Mouse (Mus musculus) forebrain, embryonic 11.5 days (tissue): ENCODE results near the gene Lamp1. TPM values are rescaled to one million over a fixed set of nuclear protein-coding genes. Genes with fewer than 3 reads are reported as not detected.

Experiments
- ATAC-seq: fragments of 200-750 bp; cut with Nextera tagmentation; replicated peaks from 2 replicates; pipeline ENCODE4 v1.8.0; 2017; ENCODE audit warnings: moderate TSS enrichment; ENCODE audit not compliant: low FRiP score
- DNase-seq: peaks from one replicate; pipeline ENCODE4 v3.0.0-alpha.2; 2017; ENCODE audit warnings: low spot score
- H3K27ac ChIP-seq: fragments of 300-500 bp; sonication (generic); 2 replicates; pipeline ENCODE4 v1.5.1; 2014; ENCODE audit warnings: low read depth, low read length
- H3K27me3 ChIP-seq: fragments of 300-500 bp; sonication (generic); 2 replicates; pipeline ENCODE4 v1.6.1; 2014; ENCODE audit warnings: mild to moderate bottlenecking, low read length, mixed read lengths; ENCODE audit not compliant: control insufficient read depth, insufficient read depth
- H3K36me3 ChIP-seq: fragments of 300-500 bp; sonication (generic); 2 replicates; pipeline ENCODE4 v1.6.1; 2014; ENCODE audit warnings: mild to moderate bottlenecking, low read length, moderate library complexity, mixed read lengths; ENCODE audit not compliant: control insufficient read depth, insufficient read depth
- H3K4me1 ChIP-seq: fragments of 300-500 bp; sonication (generic); replicated peaks from 2 replicates; pipeline ENCODE4 v1.6.1; 2014; ENCODE audit warnings: low read length, mixed read lengths; ENCODE audit not compliant: control insufficient read depth, insufficient read depth
- H3K4me2 ChIP-seq: fragments of 300-500 bp; sonication (generic); 2 replicates; pipeline ENCODE4 v1.6.1; 2014; ENCODE audit warnings: low read depth, mild to moderate bottlenecking, low read length, moderate library complexity, mixed read lengths; ENCODE audit not compliant: severe bottlenecking
- H3K4me3 ChIP-seq: fragments of 300-500 bp; sonication (generic); 2 replicates; pipeline ENCODE4 v1.5.1; 2014; ENCODE audit warnings: low read depth, low read length
- H3K9ac ChIP-seq: fragments of 300-500 bp; sonication (generic); 2 replicates; pipeline ENCODE4 v1.6.1; 2014; ENCODE audit warnings: low read length
- H3K9me3 ChIP-seq: fragments of 300-500 bp; sonication (generic); 2 replicates; pipeline ENCODE4 v1.6.1; 2016; ENCODE audit warnings: low read length, mixed read lengths; ENCODE audit not compliant: control insufficient read depth
- whole genome bisulfite sequencing: fragments of 180-500 bp; shearing (Covaris S2); extraction: QIAGEN DNeasy Blood & Tissue Kit; methylation state at CpG from one replicate; pipeline ENCODE4 v1.1.7; 2014; 5-methylcytosine and 5-hydroxymethylcytosine counted together
- polyA plus RNA-seq: library from polyadenylated mRNA; unstranded; fragments of >200 nt; fragmentation: Nextera tagmentation; extraction: Ambion mirVana; gene quantifications from 2 replicates; pipeline ENCODE4 v1.2.1, GENCODE M21; 2014

Lamp1 gene
- polyA plus RNA-seq, 1 experiment from 2014 or later: 240 TPM

GRCm38 (mm10) chr8:13155358-13155757 lies 3.6 kb upstream of the Lamp1 start:
- 75% methylated on average over 9 of the region's 9 CpGs for WGBS
- no peak overlapping the region for H3K4me3 ChIP-seq
- H3K4me1 ChIP-seq: peaks cover 9% of the 10 kb centered on the region; the same call in 1 of the 2 replicates
- H3K9me3 ChIP-seq: no peaks in the 10 kb centered on the region
- no peak for ATAC-seq
- no peak overlapping the region for H3K4me2 ChIP-seq
- H3K9ac ChIP-seq: no peak overlapping the region
- no peaks in the 10 kb centered on the region for H3K36me3 ChIP-seq
- DNase-seq: no peak
- H3K27me3 ChIP-seq: no peaks in the 10 kb centered on the region
- H3K27ac ChIP-seq: no peak overlapping the region

- 82% methylated on average over 12 of the region's 12 CpGs for WGBS
- Histone ChIP-seq H3K4me1 (peaks cover 10% of the 10 kb centered on the region; the same call in 1 of the 2 replicates), H3K9me3 (no peaks in the 10 kb centered on the region), H3K27ac (no peak overlapping the region), H3K4me2 (no peak overlapping the region), H3K27me3 (no peaks in the 10 kb centered on the region), H3K36me3 (no peaks in the 10 kb centered on the region), H3K4me3 (no peak overlapping the region), H3K9ac (no peak overlapping the region)
- DNase-seq (no peak), ATAC-seq (no peak)
These were observed 2.4 kb upstream of the Lamp1 start for GRCm38 (mm10) chr8:13156327-13157097.

DNA sequence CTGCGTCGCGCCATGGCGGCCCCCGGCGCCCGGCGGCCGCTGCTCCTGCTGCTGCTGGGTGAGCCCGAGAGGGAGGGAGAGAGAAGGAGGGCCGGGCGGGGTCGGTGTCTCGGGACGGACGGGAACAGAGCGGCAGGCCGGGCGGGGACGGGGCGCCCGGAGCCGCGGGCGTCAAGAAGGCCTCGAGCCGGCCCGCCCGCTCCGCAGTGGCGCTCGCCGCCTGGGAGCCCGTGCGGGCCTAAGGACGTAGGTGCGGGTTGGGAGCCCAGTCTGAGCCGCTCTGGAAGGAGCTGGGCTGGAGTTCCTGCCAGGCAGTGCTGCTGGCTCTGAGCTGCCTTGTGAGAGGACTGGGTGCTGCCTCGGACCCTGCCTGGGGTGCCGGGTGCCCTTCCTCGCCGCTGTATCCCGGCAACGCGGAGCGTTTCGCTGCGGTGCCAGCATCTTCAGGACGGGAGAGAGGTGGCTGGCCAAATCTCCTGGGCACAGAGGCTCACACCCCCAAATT lies 468 bp downstream of the Lamp1 start:
- ATAC-seq: peak; percentile 63
- Histone ChIP-seq H3K4me2 (peak overlapping the region; percentile 84), H3K36me3 (no peaks in the 10 kb centered on the region), H3K27me3 (no peaks in the 10 kb centered on the region), H3K4me1 (peaks cover 12% of the 10 kb centered on the region; the same call in 1 of the 2 replicates), H3K9me3 (no peaks in the 10 kb centered on the region), H3K9ac (peak overlapping the region; percentile 97), H3K4me3 (peak overlapping the region; percentile 100), H3K27ac (0 out of 2 replicates have a peak overlapping the region, but pooled peaks have one; percentile 41)
- no peak for DNase-seq
- WGBS: under 1% methylated on average over 43 of the region's 49 CpGs

DNA sequence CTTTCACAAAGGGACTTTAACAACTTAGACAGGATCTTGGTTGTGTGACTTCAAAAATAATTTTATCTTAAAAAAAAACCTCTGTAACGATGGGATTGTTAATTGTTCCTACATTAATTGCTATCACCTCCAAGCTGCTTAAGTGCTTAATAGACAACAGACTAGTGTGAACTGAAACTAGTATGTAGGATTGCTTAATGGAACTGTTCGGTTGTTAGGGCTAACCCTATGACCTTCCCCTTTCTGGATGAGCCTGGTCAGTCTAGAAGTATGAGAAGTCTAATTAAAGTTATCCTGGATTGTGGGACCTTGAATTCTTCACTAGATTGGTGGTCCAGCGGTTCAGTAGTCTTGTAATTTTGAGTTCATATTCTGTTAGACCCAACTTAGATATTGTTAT lies 1.7 kb downstream of the Lamp1 start:
- ATAC-seq (no peak), DNase-seq (no peak)
- no peaks in the 10 kb centered on the region for H3K9me3 ChIP-seq
- H3K36me3 ChIP-seq: no peaks in the 10 kb centered on the region
- H3K4me1 ChIP-seq: peaks cover 12% of the 10 kb centered on the region; the same call in 1 of the 2 replicates
- no peak overlapping the region; the same call in 1 of the 2 replicates for H3K4me3 ChIP-seq
- no peaks in the 10 kb centered on the region for H3K27me3 ChIP-seq
- H3K4me2 ChIP-seq: no peak overlapping the region
- WGBS: 89% methylated on average over 3 of the region's 3 CpGs
- no peak overlapping the region for H3K9ac ChIP-seq
- H3K27ac ChIP-seq: no peak overlapping the region

DNA sequence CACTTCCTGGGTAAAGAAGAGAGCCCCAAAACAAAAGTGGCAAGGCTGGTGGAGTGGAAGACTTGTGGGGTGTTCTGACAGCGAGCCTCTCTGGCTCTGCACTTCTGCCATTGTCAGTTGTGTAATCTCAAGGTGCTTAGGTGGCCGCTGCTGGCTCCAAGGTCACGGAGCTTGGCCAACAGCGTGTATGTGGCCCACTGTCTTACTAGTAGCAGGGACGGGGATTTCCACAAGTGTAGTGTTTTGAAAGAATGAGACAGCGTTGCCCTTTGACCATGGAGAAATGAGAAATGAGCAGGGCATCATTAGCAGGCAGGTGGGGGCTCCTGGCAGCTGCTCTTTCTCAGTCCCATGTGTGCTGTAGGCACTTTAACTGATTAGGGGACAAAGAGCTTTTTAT lies 3.1 kb downstream of the Lamp1 start:
- no peak overlapping the region for H3K9ac ChIP-seq
- H3K27me3 ChIP-seq: no peaks in the 10 kb centered on the region
- ATAC-seq (no peak), DNase-seq (no peak)
- H3K9me3 ChIP-seq: no peaks in the 10 kb centered on the region
- no peak overlapping the region for H3K4me2 ChIP-seq
- H3K27ac ChIP-seq: no peak overlapping the region
- H3K4me3 ChIP-seq: no peak overlapping the region
- peaks cover 12% of the 10 kb centered on the region; the same call in 1 of the 2 replicates for H3K4me1 ChIP-seq
- 83% methylated on average over 6 of the region's 6 CpGs for WGBS
- no peaks in the 10 kb centered on the region for H3K36me3 ChIP-seq

DNA sequence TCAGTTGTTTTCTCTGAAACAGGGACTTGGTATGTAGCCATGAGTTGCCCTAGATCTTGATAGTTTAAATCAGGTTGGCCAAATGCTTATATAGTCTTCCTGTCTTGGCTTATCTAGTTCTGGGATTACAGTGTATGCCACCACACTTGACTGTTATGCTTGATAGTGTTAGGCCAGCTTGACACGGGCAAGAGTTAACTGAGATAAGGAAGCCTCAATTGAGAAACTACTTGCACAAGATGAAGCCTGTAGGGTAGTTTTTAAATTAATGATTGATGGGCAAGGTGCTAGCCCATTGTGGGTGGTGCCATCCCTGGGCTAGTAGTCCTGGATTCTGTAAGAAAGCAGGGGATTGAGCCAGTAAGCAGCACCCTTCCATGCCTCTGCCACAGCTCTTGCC lies 4.6 kb downstream of the Lamp1 start:
- H3K9ac ChIP-seq: no peak overlapping the region
- ATAC-seq (no peak), DNase-seq (no peak)
- no peak overlapping the region for H3K27ac ChIP-seq
- H3K36me3 ChIP-seq: no peaks in the 10 kb centered on the region; the same call in 1 of the 2 replicates
- no peaks in the 10 kb centered on the region for H3K9me3 ChIP-seq
- H3K4me1 ChIP-seq: peaks cover 9% of the 10 kb centered on the region; the same call in 1 of the 2 replicates
- no peak overlapping the region for H3K4me2 ChIP-seq
- no peaks in the 10 kb centered on the region for H3K27me3 ChIP-seq
- WGBS: 85% methylated on average over 1 of the region's 1 CpGs
- no peak overlapping the region for H3K4me3 ChIP-seq

- Histone ChIP-seq H3K4me1 (peaks cover 7% of the 10 kb centered on the region; the same call in 1 of the 2 replicates), H3K4me3 (no peak overlapping the region), H3K9me3 (no peaks in the 10 kb centered on the region), H3K9ac (no peak overlapping the region), H3K36me3 (no peaks in the 10 kb centered on the region; the same call in 1 of the 2 replicates), H3K27me3 (no peaks in the 10 kb centered on the region), H3K27ac (no peak overlapping the region), H3K4me2 (no peak overlapping the region)
- 90% methylated on average over 5 of the region's 5 CpGs for WGBS
- DNase-seq (no peak), ATAC-seq (no peak)
These were observed 5.4 kb downstream of the Lamp1 start for GRCm38 (mm10) chr8:13164361-13164760.

GRCm38 (mm10) chr8:13170510-13170909 lies 11.5 kb downstream of the Lamp1 start:
- H3K4me3 ChIP-seq: no peak overlapping the region
- no peaks in the 10 kb centered on the region for H3K4me1 ChIP-seq
- peaks cover 3% of the 10 kb centered on the region; the same call in 1 of the 2 replicates for H3K36me3 ChIP-seq
- WGBS: 92% methylated on average over 1 of the region's 1 CpGs
- no peak overlapping the region for H3K4me2 ChIP-seq
- H3K27me3 ChIP-seq: no peaks in the 10 kb centered on the region
- no peak overlapping the region for H3K27ac ChIP-seq
- no peaks in the 10 kb centered on the region for H3K9me3 ChIP-seq
- ATAC-seq (no peak), DNase-seq (no peak)
- no peak overlapping the region for H3K9ac ChIP-seq
